Mouse (Mus musculus) embryo, embryonic 11.5 days (tissue): ENCODE results near the gene Agbl4.

Experiments used
- DNase-seq: peaks from one replicate; pipeline ENCODE4 v3.0.0-alpha.2; 2012; ENCODE audit warnings: low read depth, low spot score

The Agbl4 gene

GRCm38 (mm10) chr4:111487233-111487843 is 1089.9 kb downstream of the Agbl4 start:
- DNase-seq: no peak

- no peak for DNase-seq
Observed at GRCm38 (mm10) chr4:111493750-111494404, 1096.4 kb downstream of the Agbl4 start.

- DNase-seq: peak; percentile 43
Observed at GRCm38 (mm10) chr4:111495949-111496348, 1098.5 kb downstream of the Agbl4 start.

- no peak for DNase-seq
Observed at GRCm38 (mm10) chr4:111498751-111499150, 1101.3 kb downstream of the Agbl4 start.

- DNase-seq: no peak
Observed at GRCm38 (mm10) chr4:111501441-111501840, 1104.0 kb downstream of the Agbl4 start.

- DNase-seq: no peak
Observed at GRCm38 (mm10) chr4:111502965-111503727, 1105.7 kb downstream of the Agbl4 start.

GRCm38 (mm10) chr4:111504952-111505351 is 1107.5 kb downstream of the Agbl4 start:
- DNase-seq: no peak

- no peak for DNase-seq
Observed at GRCm38 (mm10) chr4:111510129-111510528, 1112.7 kb downstream of the Agbl4 start.

- no peak for DNase-seq
Observed at GRCm38 (mm10) chr4:111513921-111514320, 1116.5 kb downstream of the Agbl4 start.

- no peak for DNase-seq
Observed at GRCm38 (mm10) chr4:111516136-111516535, 1118.7 kb downstream of the Agbl4 start.

GRCm38 (mm10) chr4:111517063-111517792 is 1119.8 kb downstream of the Agbl4 start:
- DNase-seq: no peak

GRCm38 (mm10) chr4:111518191-111518590 is 1120.7 kb downstream of the Agbl4 start:
- DNase-seq: no peak

GRCm38 (mm10) chr4:111519267-111519666 is 1121.8 kb downstream of the Agbl4 start:
- no peak for DNase-seq

- no peak for DNase-seq
Observed at GRCm38 (mm10) chr4:111520006-111520405, 1122.5 kb downstream of the Agbl4 start.

- no peak for DNase-seq
Observed at GRCm38 (mm10) chr4:111522974-111523373, 1125.5 kb downstream of the Agbl4 start.

- no peak for DNase-seq
Observed at GRCm38 (mm10) chr4:111528961-111529360, 1131.5 kb downstream of the Agbl4 start.

GRCm38 (mm10) chr4:111529996-111530395 is 1132.5 kb downstream of the Agbl4 start:
- DNase-seq: no peak

- DNase-seq: no peak
Observed at GRCm38 (mm10) chr4:111530537-111530936, 1133.1 kb downstream of the Agbl4 start.

- no peak for DNase-seq
Observed at GRCm38 (mm10) chr4:111544684-111545083, 1147.2 kb downstream of the Agbl4 start.

- no peak for DNase-seq
Observed at GRCm38 (mm10) chr4:111546009-111546408, 1148.5 kb downstream of the Agbl4 start.

GRCm38 (mm10) chr4:111555426-111555825 is 1158.0 kb downstream of the Agbl4 start:
- no peak for DNase-seq
